Mouse (Mus musculus): ENCODE measurements around the gene Usp32.

Usp32 gene

GRCm38 (mm10) chr11:84979351-84979750 lies 160.6 kb downstream of the Usp32 start:
- peak in 1 of 2 experiments; percentile 11 for DNase-seq (ENCODE audit: low spot score in 2 of 2)

- DNase-seq (ENCODE audit: low spot score in 2 of 2), result no peak
Observed at GRCm38 (mm10) chr11:84978113-84978512, 161.8 kb downstream of the Usp32 start.

GRCm38 (mm10) chr11:84977385-84977952 lies 162.5 kb downstream of the Usp32 start:
- no peak for DNase-seq (ENCODE audit: low spot score in 2 of 2)

GRCm38 (mm10) chr11:84976706-84977105 lies 163.3 kb downstream of the Usp32 start:
- DNase-seq (ENCODE audit: low spot score in 2 of 2), result no peak

- DNase-seq (ENCODE audit: low spot score in 2 of 2), result no peak
Observed at GRCm38 (mm10) chr11:84974582-84974981, 165.4 kb downstream of the Usp32 start.

GRCm38 (mm10) chr11:84973661-84974060 lies 166.3 kb downstream of the Usp32 start:
- no peak for DNase-seq (ENCODE audit: low spot score in 2 of 2)

GRCm38 (mm10) chr11:84972067-84972466 lies 167.9 kb downstream of the Usp32 start:
- no peak for DNase-seq (ENCODE audit: low spot score in 2 of 2)

GRCm38 (mm10) chr11:84968775-84969174 lies 171.2 kb downstream of the Usp32 start:
- no peak for DNase-seq (ENCODE audit: low spot score in 2 of 2)

- DNase-seq (ENCODE audit: low spot score in 2 of 2), result no peak
Observed at GRCm38 (mm10) chr11:84968309-84968708, 171.7 kb downstream of the Usp32 start.

- no peak for DNase-seq (ENCODE audit: low spot score in 2 of 2)
Observed at GRCm38 (mm10) chr11:84967113-84967512, 172.8 kb downstream of the Usp32 start.

GRCm38 (mm10) chr11:84966696-84967095 lies 173.3 kb downstream of the Usp32 start:
- DNase-seq (ENCODE audit: low spot score in 2 of 2), result no peak

- DNase-seq (ENCODE audit: low spot score in 2 of 2), result no peak
Observed at GRCm38 (mm10) chr11:84963556-84963955, 176.4 kb downstream of the Usp32 start.

- DNase-seq (ENCODE audit: low spot score in 2 of 2), result no peak
Observed at GRCm38 (mm10) chr11:84962536-84962935, 177.4 kb downstream of the Usp32 start.

GRCm38 (mm10) chr11:84961571-84961970 lies 178.4 kb downstream of the Usp32 start:
- DNase-seq (ENCODE audit: low spot score in 2 of 2), result no peak

- DNase-seq (ENCODE audit: low spot score in 2 of 2), result no peak
Observed at GRCm38 (mm10) chr11:84960780-84961179, 179.2 kb downstream of the Usp32 start.

GRCm38 (mm10) chr11:84960291-84960690 lies 179.7 kb downstream of the Usp32 start:
- no peak for DNase-seq (ENCODE audit: low spot score in 2 of 2)

- no peak for DNase-seq (ENCODE audit: low spot score in 2 of 2)
Observed at GRCm38 (mm10) chr11:84959701-84960181, 180.2 kb downstream of the Usp32 start.

GRCm38 (mm10) chr11:84959181-84959580 lies 180.8 kb downstream of the Usp32 start:
- DNase-seq (ENCODE audit: low spot score in 2 of 2), result no peak

- no peak for DNase-seq (ENCODE audit: low spot score in 2 of 2)
Observed at GRCm38 (mm10) chr11:84958271-84958630, 181.7 kb downstream of the Usp32 start.

GRCm38 (mm10) chr11:84957591-84958270 lies 182.2 kb downstream of the Usp32 start, which contains the start of gene Car4:
Gene Car4 (plus strand): TSS chr11:84957786.
- DNase-seq (ENCODE audit: low spot score in 2 of 2), result no peak

- no peak for DNase-seq (ENCODE audit: low spot score in 2 of 2)
Observed at GRCm38 (mm10) chr11:84957171-84957570, 182.8 kb downstream of the Usp32 start.

- DNase-seq (ENCODE audit: low spot score in 2 of 2), result no peak
Observed at GRCm38 (mm10) chr11:84956400-84956799, 183.6 kb downstream of the Usp32 start.

GRCm38 (mm10) chr11:84952611-84953010 lies 187.3 kb downstream of the Usp32 start:
- DNase-seq (ENCODE audit: low spot score in 2 of 2), result no peak

Measured in spleen, postnatal 36 days (tissue).